In genomic region chr9:31262226-31263105, GRCm38 (mm10) we compare ENCODE assay signal across 10 mouse cellular contexts. TPM values are rescaled to one million over a fixed set of nuclear protein-coding genes. Genes with fewer than 3 reads are reported as not detected.
DNase-seq lines count a peak whose midpoint lies in the region; ATAC-seq and TF ChIP-seq lines count a peak whose summit lies in the region.
"Had no signal": no experiment of that assay in that cellular context is flagged by ENCODE, and none has a peak within 500 bp of the region (broad histone marks: within the 10 kb centered on the region; RNA-seq: fewer than 3 reads in every experiment).

No protein-coding gene starts in this region.

- H3K27me3 ChIP-seq in heart, embryonic 14.5 days (ENCODE audit: control insufficient read depth, insufficient read depth, low read length) = no peaks in the 10 kb centered on the region
- no peaks in the 10 kb centered on the region for H3K27me3 ChIP-seq in liver, embryonic 14.5 days (ENCODE audit: control insufficient read depth, insufficient read depth, low read length)
- H3K27me3 ChIP-seq in limb, embryonic 10.5 days (ENCODE audit: low read depth, poor library complexity, severe bottlenecking) = no peaks in the 10 kb centered on the region
- H3K27me3 ChIP-seq: midbrain, embryonic 12.5 days had no signal

- no peaks in the 10 kb centered on the region for H3K36me3 ChIP-seq in heart, embryonic 14.5 days (ENCODE audit: control insufficient read depth, insufficient read depth, low read length)
- no peaks in the 10 kb centered on the region for H3K36me3 ChIP-seq in liver, embryonic 14.5 days (replicated peaks; ENCODE audit: control insufficient read depth, insufficient read depth, low read depth)
- H3K36me3 ChIP-seq in limb, embryonic 10.5 days = no peaks in the 10 kb centered on the region
- H3K36me3 ChIP-seq: midbrain, embryonic 12.5 days had no signal

- no peak for TF ChIP-seq EP300 in liver, embryonic 14.5 days (IDR thresholded peaks at IDR 0.05; ENCODE audit: low read depth)

- TF ChIP-seq CTCF in liver, embryonic 14.5 days (IDR thresholded peaks at IDR 0.05; ENCODE audit: low read depth) = no peak

- peak overlapping the region; percentile 22 to 66; a peak in 3 of 4 replicates for H3K27ac ChIP-seq in heart, embryonic 14.5 days (replicated peaks in 1 of 2; ENCODE audit: control insufficient read depth in 1 of 2, insufficient read depth in 1 of 2, low read depth in 2 of 2, low read length in 2 of 2)
- H3K27ac ChIP-seq in liver, embryonic 14.5 days = peak overlapping the region; percentile 26; the same call in 1 of the 2 replicates
- no peak overlapping the region for H3K27ac ChIP-seq in limb, embryonic 10.5 days
- H3K27ac ChIP-seq: midbrain, embryonic 12.5 days had no signal

- H3K4me3 ChIP-seq in heart, embryonic 14.5 days (ENCODE audit: control insufficient read depth in 1 of 2, insufficient read depth in 1 of 2, low read depth in 1 of 2, low read length in 2 of 2) = no peak overlapping the region
- no peak overlapping the region for H3K4me3 ChIP-seq in liver, embryonic 14.5 days (ENCODE audit: insufficient read depth in 1 of 2, low read depth in 2 of 2, low read length in 2 of 2)
- no peak overlapping the region for H3K4me3 ChIP-seq in limb, embryonic 10.5 days
- H3K4me3 ChIP-seq: midbrain, embryonic 12.5 days had no signal

- H3K4me2 ChIP-seq in heart, embryonic 14.5 days (ENCODE audit: low read length) = no peak overlapping the region
- no peak overlapping the region for H3K4me2 ChIP-seq in liver, embryonic 14.5 days (ENCODE audit: low read depth)
- H3K4me2 ChIP-seq: midbrain, embryonic 12.5 days had no signal

- no peak overlapping the region for H3K9ac ChIP-seq in heart, embryonic 14.5 days (ENCODE audit: low read length)
- H3K9ac ChIP-seq in liver, embryonic 14.5 days (replicated peaks) = peak overlapping the region; percentile 1; the same call in 1 of the 2 replicates
- H3K9ac ChIP-seq: midbrain, embryonic 12.5 days had no signal

- H3K4me1 ChIP-seq in heart, embryonic 14.5 days (ENCODE audit: control insufficient read depth in 2 of 2, insufficient read depth in 2 of 2, low read length in 2 of 2) = peaks cover 14 to 21% of the 10 kb centered on the region in 2 experiments
- peaks cover 36 to 40% of the 10 kb centered on the region in 2 experiments for H3K4me1 ChIP-seq in liver, embryonic 14.5 days (replicated peaks; ENCODE audit: control insufficient read depth in 2 of 2, insufficient read depth in 2 of 2, low read length in 1 of 2)
- H3K4me1 ChIP-seq in limb, embryonic 10.5 days = peaks cover 5% of the 10 kb centered on the region
- H3K4me1 ChIP-seq: midbrain, embryonic 12.5 days had no signal

- H3K9me3 ChIP-seq in heart, embryonic 14.5 days (ENCODE audit: control insufficient read depth, low read length) = no peaks in the 10 kb centered on the region
- no peaks in the 10 kb centered on the region for H3K9me3 ChIP-seq in liver, embryonic 14.5 days (ENCODE audit: control insufficient read depth, low read length)
- H3K9me3 ChIP-seq in limb, embryonic 10.5 days (replicated peaks) = no peaks in the 10 kb centered on the region
- H3K9me3 ChIP-seq: midbrain, embryonic 12.5 days had no signal

- 21% methylated on average over 4 of the region's 4 CpGs for WGBS in heart, embryonic 14.5 days
- WGBS in liver, embryonic 14.5 days (ENCODE audit: insufficient replicate concordance) = 25% methylated on average over 4 of the region's 4 CpGs
- WGBS in limb, embryonic 10.5 days = 31% methylated on average over 4 of the region's 4 CpGs

- ATAC-seq in heart, embryonic 14.5 days (ENCODE audit: insufficient number of reproducible peaks, insufficient read depth, low FRiP score, low read depth) = no peak
- ATAC-seq in liver, embryonic 14.5 days (ENCODE audit: insufficient read depth) = peak; percentile 38; the same call in 1 of the 2 replicates

- DNase-seq in 3T3-L1 (ENCODE audit: low read depth, low spot score) = peak; percentile 79
- DNase-seq in adrenal gland, adult 2 months = peak; percentile 76
- DNase-seq in liver, embryonic 14.5 days (ENCODE audit: low read depth in 3 of 3, low spot score in 3 of 3) = no peak
- no peak for DNase-seq in limb, embryonic 10.5 days (ENCODE audit: low spot score)
- DNase-seq in frontal cortex, postnatal 14 days (ENCODE audit: low spot score in 2 of 2) = no peak
- no peak for DNase-seq in left cerebral cortex, adult 9 months (ENCODE audit: low spot score in 2 of 2)
- no peak for DNase-seq in cerebellum, postnatal 10 days
- DNase-seq: cerebellum, adult 11 months had no signal

RNA-seq across cellular contexts. Expression of gene Prdm10, which starts 17.9 kb away (rescaled TPM):
- total RNA-seq in adrenal gland, adult 2 months (2021) = 10 to 100 TPM in 1 of 2 experiments, 1 to 10 TPM in 1; 8.4 to 11.3 TPM
- 6.8 and 8.6 TPM in 2 replicates for polyA plus RNA-seq in adrenal gland, adult 2 months (2012; rRNA removed)
- 3.7 and 4.2 TPM in 2 replicates for polyA plus RNA-seq in heart, embryonic 14.5 days (2014; fragmentation: Nextera tagmentation; extraction: Ambion mirVana)
- polyA plus RNA-seq in liver, embryonic 14.5 days (2012; rRNA removed) = 4.0 and 4.9 TPM in 2 replicates
- polyA plus RNA-seq in liver, embryonic 14.5 days (2014; fragmentation: Nextera tagmentation; extraction: Ambion mirVana) = 2.3 and 2.7 TPM in 2 replicates
- polyA plus RNA-seq in limb, embryonic 10.5 days (2016; fragmentation: Nextera tagmentation; extraction: Ambion mirVana) = 7.3 and 7.5 TPM in 2 replicates

RNA-seq across cellular contexts. Expression of gene Aplp2, which starts 50.9 kb away (rescaled TPM):
- 100 to 1,000 TPM; 578 to 689 TPM for total RNA-seq in adrenal gland, adult 2 months (2021)
- 376 and 431 TPM in 2 replicates for polyA plus RNA-seq in adrenal gland, adult 2 months (2012; rRNA removed)
- 385 and 386 TPM in 2 replicates for polyA plus RNA-seq in heart, embryonic 14.5 days (2014; fragmentation: Nextera tagmentation; extraction: Ambion mirVana)
- 111 and 120 TPM in 2 replicates for polyA plus RNA-seq in liver, embryonic 14.5 days (2012; rRNA removed)
- 163 and 182 TPM in 2 replicates for polyA plus RNA-seq in liver, embryonic 14.5 days (2014; fragmentation: Nextera tagmentation; extraction: Ambion mirVana)
- 179 and 182 TPM in 2 replicates for polyA plus RNA-seq in limb, embryonic 10.5 days (2016; fragmentation: Nextera tagmentation; extraction: Ambion mirVana)

Comparison
In these comparisons a context has a peak if more than half of its experiments do, and no peak if none do; other contexts are left out.
1. DNase-seq: peak in 3T3-L1 (single experiment) and adrenal gland, adult 2 months (single experiment); none in liver, embryonic 14.5 days (0 of 3), limb, embryonic 10.5 days (single experiment), frontal cortex, postnatal 14 days (0 of 2), left cerebral cortex, adult 9 months (0 of 2) and cerebellum, postnatal 10 days (0 of 2).